Mouse (Mus musculus): ENCODE data around the gene Srrm3.

The Srrm3 gene

GRCm38 (mm10) chr5:135822316-135822944 is 15.7 kb downstream of the Srrm3 start:
- no peak for DNase-seq (ENCODE audit: low spot score)

GRCm38 (mm10) chr5:135824517-135824916 is 17.8 kb downstream of the Srrm3 start:
- no peak for DNase-seq (ENCODE audit: low spot score)

- DNase-seq (ENCODE audit: low spot score): no peak
Measured at GRCm38 (mm10) chr5:135826225-135826624, 19.5 kb downstream of the Srrm3 start.

GRCm38 (mm10) chr5:135829381-135829780 is 22.7 kb downstream of the Srrm3 start:
- no peak for DNase-seq (ENCODE audit: low spot score)

DNA sequence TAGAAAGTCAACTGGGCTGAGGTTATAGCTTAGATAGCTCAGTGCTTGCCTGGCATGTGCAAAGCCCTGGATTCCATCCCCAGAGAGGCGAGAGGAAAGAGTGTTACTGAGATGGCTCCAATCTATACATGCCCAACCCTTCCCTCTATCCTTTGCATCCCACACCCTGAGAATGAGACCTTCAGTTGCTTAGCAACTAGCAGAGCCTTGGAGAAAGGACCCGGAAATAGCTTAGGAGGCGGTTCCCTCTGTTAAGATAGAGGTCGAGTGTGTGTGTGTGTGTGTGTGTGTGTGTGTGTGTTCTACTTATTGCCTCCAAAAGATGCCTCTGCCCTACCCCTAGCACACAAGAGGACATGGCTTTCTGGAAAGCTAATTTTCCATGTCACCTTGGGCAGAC is 26.0 kb downstream of the Srrm3 start:
- DNase-seq (ENCODE audit: low spot score): no peak

DNA sequence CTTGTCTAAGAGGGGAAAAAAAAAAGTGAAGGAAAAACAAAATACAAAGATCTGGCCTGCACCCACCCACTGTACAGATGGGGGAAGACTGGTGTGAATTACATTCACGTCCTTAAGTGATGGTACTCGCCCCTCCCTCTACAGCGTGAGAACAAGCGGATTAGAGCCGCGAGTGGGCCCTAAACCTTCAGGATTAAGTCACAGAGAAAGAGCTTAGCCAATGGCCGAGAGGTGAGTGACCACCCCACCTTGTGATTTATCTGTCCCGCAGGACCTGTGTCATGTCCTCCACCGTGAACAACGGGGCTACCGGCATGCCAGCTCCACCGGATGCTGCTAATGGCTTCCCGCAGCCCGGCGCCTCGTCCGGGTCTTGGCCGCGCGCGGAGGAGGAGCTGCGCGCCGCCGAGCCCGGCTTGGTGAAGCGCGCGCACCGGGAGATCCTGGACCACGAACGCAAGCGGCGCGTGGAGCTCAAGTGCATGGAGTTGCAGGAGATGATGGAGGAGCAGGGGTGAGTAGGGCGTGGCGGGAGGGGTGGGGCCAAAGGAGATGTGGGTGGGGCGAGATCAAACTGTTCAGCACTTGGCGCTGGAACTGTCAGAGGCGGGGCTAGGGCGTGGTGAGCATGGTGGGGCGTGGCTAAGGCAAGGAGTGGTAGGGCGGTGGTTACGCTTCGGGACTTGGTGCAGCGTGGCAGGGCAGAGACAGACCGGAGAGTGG is 28.2 kb downstream of the Srrm3 start:
- peak; percentile 44 for DNase-seq (ENCODE audit: low spot score)

DNA sequence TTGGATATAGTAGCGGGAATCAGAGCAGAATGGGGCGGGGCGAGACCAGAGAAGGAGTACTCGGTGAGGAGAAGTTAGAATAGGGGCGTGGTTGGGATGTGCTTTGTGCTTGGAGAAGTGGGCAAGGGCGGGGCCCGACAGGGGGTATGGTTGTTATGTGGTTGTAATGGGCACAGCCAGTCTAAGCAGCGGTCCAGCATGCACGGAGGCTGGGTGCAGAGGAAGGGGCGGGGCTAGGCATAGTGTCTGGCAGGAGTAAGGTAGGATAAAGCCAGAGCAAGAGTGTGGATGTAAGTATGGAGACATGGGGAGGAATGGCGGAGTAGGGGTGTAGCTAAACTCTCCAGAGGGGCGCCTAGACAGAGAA is 28.8 kb downstream of the Srrm3 start:
- DNase-seq (ENCODE audit: low spot score): no peak

GRCm38 (mm10) chr5:135835981-135836380 is 29.3 kb downstream of the Srrm3 start:
- no peak for DNase-seq (ENCODE audit: low spot score)

GRCm38 (mm10) chr5:135841651-135842050 is 35.0 kb downstream of the Srrm3 start:
- no peak for DNase-seq (ENCODE audit: low spot score)

- peak; percentile 42 for DNase-seq (ENCODE audit: low spot score)
Measured at GRCm38 (mm10) chr5:135843418-135843817, 36.7 kb downstream of the Srrm3 start.

DNA sequence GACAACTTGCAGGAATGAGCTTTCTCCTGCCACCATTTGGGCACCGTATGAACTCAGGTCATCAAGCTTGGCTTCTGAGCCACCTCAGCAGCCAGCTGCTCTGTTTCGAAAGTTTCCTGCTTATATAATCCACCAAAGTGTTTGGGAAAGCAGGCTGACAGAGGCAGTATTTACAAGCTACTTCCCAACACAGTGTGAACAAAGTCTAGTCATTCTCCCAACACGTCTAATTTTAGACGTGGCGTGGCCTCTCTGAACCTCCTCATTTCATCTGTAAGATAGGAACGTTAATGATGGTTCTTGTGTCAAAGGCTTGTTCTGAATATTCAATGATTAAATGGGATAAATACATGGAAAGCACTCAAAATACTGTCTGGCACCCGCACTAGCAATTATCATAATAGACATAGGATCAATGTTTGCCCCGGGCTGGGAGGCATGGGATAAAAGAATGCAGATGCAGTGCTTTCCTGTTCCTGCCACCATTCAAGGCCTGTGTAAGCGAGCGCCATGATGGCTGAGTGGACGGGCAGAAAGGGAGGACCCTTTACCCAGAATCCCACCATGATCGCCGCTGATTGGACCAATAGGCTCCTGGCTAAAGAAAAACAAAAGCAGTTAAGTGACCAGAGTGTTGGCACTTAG is 39.1 kb downstream of the Srrm3 start:
- DNase-seq (ENCODE audit: low spot score): no peak

GRCm38 (mm10) chr5:135847460-135847859 is 40.8 kb downstream of the Srrm3 start:
- DNase-seq (ENCODE audit: low spot score): no peak

DNA sequence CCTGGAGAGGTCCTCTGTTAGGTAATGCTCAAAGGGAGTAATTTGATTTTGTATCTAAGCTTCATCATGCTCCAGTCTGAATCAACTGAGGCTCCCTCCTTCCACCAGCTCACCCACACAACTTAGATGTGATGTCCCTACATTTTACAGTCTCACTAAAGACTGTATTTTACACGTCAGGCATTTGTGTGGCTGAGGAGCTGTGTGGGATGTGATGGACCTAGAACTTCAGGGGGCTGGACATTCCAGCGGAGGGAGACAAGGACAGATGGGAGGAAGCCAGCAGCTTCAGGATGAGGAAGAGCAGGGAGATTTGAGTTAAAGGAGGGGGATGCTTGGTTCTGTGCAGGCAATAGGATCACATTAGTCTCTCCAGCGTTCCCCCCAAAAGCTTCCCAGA is 41.2 kb downstream of the Srrm3 start:
- no peak for DNase-seq (ENCODE audit: low spot score)

GRCm38 (mm10) chr5:135851024-135851423 is 44.3 kb downstream of the Srrm3 start:
- DNase-seq (ENCODE audit: low spot score): no peak

DNA sequence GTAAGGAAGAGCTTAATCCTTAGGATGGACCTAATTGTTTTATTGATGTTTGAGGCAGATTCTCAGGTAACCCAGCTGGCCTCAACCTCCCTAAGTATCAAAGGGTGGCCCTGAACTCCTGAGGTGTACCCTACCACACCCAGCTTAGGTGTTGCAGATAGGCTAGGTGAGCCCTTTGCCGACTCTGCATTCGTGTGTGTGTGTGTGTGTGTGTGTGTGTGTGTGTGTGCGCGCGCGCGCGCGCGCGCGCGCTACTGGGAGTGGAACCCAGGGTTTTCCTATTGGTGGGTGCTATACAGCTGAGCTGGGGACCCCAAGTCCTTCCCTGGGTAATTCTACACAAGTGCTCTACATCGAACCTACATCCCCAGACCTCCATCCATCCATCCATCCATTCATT is 44.8 kb downstream of the Srrm3 start:
- no peak for DNase-seq (ENCODE audit: low spot score)

GRCm38 (mm10) chr5:135852421-135852820 is 45.7 kb downstream of the Srrm3 start:
- DNase-seq (ENCODE audit: low spot score): no peak

DNA sequence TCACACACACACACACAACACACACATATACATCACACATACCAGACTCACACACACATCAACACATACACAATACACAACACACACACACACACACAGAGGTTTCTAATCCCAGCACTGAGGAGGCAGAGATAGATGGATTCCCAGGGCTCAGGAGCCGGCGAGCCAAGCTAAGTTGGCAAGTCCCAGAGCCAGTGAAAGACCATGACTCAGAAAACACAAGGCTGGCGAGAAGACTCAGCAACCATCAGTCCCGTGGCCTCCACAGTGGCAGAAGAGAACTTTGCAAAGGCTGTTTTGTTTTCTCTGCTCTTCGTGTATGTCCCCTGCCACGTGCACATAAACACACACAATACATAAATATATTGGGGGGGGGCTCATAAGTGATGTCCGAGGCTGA is 47.0 kb downstream of the Srrm3 start:
- no peak for DNase-seq (ENCODE audit: low spot score)

DNA sequence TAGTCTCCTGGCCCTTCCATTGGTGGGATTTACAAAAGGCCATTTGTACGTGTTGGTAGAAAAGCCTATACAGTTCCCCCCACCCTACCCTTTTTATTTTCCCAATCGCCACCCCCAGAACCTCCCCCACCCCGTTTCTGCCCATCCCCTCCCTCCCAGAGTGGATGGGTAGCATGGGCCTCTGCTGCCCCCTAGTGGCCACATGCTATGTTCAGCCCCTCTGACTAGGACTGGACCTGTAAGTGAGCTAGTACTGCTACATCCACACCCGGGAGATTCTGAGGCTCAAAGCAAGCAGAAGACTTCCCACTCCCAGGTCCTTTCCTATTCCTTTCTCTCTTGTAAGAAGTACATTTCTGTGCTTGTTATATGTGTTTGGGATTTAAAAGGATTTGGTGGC is 48.5 kb downstream of the Srrm3 start:
- DNase-seq (ENCODE audit: low spot score): peak; percentile 66

GRCm38 (mm10) chr5:135866662-135867061 is 60.0 kb downstream of the Srrm3 start:
- no peak for DNase-seq (ENCODE audit: low spot score)

DNA sequence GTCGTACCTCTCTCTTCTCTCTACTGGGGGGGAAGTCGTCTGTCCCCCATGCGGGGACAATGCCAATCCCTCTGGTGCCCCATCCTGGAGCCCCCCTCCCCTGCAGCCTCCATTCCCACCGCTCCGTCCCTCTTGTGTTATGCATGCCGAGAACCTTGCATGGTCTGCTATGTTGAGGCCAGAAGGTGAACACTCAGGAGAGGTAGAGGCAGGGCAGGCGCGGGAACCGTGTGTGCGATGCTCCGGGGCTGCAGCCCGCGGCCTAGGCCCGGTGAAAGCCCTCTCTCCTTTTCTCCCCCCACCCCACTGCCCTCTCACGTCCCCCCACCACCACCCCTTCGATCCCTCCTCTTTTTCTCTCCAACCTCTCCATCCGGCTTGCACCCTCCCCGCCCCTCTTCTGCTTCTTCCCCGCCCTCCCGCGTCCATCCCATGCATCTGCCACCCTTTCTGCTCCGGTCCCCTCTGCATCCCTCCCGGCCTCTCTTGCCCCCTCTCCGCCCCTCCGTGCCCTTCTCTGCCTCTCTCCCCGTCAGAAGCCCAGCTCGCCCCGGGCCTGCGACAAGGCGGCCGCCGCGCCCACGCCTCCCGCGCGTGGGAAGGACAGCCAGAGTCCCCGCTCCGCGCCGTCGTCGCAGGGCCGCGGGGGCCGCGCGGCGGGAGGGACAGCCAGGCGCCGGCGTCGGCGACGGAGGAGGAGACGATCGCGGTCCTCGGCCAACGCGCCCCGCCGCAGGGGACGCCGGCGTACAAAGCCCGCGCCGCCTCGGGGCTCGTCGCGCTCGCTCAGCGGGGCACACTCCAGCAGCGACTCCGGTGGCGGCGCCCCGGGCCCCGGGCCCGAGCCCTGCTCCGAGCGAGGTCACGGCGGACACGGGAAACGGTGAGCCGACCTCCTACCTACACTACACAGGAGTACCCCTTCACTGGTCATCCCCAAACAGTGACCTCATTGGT is 61.2 kb downstream of the Srrm3 start:
- DNase-seq (ENCODE audit: low spot score): no peak

DNA sequence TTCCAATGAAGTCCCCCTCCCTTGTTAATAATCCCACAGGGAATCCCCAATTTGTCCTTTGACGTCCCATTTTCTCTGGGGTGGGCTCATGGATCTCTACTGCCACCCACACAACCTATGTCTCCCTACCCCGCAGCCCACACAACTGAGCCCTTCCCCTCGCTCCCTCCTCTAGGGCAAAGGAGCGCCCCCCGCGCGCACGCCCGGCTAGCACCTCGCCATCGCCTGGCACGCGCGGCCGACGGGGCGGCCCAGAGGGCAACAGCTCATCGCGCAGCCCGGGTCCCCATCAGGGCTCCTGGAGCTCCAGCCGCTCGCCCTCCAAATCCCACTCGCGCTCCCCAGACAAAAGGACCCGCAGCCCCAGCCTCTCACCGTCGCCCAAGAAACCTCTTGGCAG is 62.0 kb downstream of the Srrm3 start:
- DNase-seq (ENCODE audit: low spot score): no peak

- DNase-seq (ENCODE audit: low spot score): no peak
Measured at GRCm38 (mm10) chr5:135869661-135870423, 63.2 kb downstream of the Srrm3 start.

Measured in ovary, postnatal 14 days (tissue).